Mouse (Mus musculus) mouse embryonic stem cell (cell line): ENCODE measurements around the gene Klhl9.
"Not testable (repeated sequence)": the region's sequence is repeated elsewhere in the genome, so short reads cannot be mapped to it uniquely, and the experiment has no call there.

Experiments used
- in situ Hi-C, 2 experiments: fragments of 300-500 bp; cut with MboI; formaldehyde crosslinking; loops; 1 replicate in 1 of 2; 3 replicates in 1 of 2; pipeline ENCODE4 v1.14.3; 2019 to 2020; ENCODE audit warnings: low sequenced_read_pairs in 2 of 2, low pct_unique_long_range_greater_than_20kb in 1 of 2, mixed read lengths in 1 of 2; ENCODE audit not compliant: unreplicated experiment in 1 of 2

The Klhl9 gene

DNA sequence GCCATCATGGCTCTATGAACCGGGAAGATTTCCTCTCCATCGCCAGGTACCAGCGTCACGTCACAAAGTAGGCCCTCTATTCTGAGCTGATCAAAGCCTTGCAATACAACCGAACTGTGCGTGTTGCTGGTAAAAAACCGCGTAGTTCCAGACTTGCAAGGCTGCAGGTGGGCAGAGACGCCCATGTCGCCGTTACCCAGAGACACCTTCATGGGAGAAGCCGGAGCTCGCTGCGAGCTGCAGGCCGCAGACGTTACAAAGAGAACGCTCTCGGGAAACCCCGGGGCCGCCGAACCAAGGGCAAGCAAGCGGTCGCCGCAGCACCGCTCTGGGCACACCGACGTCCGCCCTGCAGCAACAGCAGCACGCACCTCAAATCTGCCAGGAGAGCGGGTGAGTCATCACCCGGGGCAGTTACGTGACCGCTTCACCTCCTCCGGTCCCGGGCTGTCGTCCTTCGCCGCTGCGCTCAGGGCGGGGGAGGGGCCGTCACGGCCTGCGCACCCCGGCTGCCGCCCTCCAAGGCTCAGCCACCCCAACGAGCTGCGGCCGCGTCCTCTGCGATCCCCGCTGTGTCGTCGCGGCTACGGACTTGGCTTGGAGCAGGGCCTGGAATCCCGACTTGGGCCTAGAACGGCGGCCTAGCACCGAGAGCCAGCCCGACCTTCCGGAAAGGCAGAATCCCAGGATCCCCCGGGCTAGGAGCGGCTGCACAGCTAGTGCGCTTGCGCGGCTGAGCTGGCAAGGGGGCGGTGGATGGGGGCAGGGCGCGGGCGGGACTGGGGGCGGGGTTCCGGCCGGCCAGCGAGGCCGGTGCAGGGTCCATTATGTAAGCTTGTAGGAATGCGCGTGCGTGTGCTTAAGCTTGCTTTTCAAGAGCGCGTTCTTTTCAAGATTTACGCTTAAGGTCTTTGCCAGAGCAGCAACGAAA lies at the start of gene Klhl9, which contains the start of gene Gm26566:
Gene Klhl9 (minus strand): TSS at position 675 of the 931 bp plus-strand sequence.
Gene Gm26566 (plus strand): TSS at position 15 of the 931 bp plus-strand sequence.
- in situ Hi-C loops = no loop called here

DNA sequence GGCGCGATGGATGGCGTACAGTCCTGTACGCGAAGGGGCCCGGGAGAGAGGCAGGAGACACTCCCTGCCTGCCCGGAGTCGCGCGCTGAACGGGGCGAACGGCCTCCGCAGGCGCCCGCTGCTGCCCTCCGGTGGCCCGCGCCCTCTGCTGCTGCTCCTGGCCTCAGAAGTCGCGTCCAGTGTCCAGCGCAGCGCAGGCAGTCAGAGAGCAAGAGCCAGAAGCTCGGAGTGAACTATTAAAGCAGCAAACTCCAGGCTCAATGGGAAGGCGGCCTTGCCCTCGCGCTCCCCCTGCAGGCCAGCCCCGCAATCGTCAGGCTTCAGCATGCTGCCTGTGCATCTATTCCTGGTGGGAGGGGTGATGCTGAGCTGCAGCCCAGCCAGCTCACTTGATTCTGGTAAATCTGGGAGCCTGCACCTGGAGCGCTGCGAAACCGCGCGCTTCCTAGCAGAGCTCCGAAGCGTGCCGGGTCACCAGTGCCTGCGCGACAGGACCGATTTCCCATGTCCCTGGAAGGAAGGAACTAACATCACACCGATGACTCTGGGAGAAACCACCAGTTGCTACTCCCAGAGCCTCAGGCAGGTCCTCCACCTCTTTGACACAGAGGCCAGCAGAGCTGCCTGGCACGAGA lies 41.2 kb upstream of the Klhl9 start:
- in situ Hi-C loops = not testable (repeated sequence)

DNA sequence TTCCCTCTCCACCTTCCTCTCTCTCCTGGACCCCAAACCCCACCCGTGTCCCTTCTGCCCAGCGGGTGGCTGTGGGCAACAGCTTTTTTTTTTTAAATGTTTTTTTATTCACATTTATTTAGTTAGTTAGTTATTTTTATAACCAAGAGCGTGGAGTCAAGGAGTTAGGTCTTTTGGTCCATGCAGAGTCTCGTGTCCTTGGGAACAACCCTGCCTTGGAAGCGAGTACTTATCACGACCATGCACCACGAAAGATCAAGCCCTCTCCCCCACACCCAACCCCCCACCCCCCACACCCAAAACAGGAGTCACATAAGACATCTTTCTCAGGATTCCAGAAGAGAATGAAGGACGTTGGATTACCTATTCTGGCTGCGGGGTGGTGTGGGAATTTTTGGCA lies 40.1 kb upstream of the Klhl9 start:
- in situ Hi-C loops = not testable (repeated sequence)

DNA sequence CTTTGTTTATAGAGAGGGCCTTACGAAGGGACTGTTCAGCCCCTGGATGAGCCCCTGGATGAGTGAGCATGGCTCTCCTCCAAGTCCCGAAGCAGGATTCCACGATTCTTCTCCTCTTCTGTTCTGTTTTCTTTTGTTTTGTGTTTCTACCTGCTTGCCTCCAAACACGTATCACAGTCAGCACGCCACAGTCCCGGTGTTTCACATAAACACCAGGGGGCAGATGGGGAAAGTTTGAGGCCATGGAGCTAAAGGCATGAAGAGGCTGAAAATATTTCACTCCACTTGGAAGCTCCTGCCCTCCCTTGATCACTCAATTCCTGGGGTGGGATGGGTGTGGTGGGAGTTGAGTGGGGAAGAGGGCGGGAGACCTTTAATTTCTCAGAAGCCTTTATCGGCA lies 39.5 kb upstream of the Klhl9 start:
- in situ Hi-C loops = not testable (repeated sequence)

DNA sequence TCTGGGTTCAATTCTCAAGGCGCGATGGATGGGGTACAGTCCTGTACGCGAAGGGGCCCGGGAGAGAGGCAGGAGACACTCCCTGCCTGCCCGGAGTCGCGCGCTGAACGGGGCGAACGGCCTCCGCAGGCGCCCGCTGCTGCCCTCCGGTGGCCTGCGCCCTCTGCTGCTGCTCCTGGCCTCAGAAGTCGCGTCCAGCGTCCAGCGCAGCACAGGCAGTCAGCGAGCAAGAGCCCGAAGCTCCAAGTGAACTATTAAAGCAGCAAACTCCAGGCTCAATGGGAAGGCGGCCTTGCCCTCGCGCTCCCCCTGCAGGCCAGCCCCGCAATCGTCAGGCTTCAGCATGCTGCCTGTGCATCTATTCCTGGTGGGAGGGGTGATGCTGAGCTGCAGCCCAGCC lies 38.2 kb upstream of the Klhl9 start:
- in situ Hi-C loops = not testable (repeated sequence)

DNA sequence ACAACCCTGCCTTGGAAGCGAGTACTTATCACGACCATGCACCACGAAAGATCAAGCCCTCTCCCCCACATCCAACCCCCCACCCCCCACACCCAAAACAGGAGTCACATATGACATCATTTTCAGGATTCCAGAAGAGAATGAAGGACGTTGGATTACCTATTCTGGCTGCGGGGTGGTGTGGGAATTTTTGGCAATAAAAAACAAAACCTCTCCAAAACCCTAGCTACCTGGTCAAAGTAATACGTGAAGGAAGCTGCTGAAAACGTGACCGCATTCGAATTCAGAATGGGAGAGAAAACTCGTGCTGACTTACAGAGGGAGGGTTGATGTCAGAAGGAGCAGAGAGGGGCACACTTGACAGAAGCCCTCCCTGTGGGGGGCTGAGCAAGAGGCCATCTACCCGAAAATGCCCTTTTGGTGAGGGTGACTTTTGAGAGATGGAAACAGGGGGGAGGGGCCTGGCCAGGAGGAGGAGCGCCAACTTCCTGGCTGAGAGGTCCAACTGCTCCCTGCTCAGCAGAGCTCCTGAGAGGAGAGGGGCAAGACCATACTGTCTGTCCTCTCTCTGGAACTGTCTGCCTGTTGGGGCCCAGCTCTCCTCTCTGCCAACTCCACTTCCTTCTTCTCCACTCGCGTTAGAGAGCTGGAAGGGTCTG lies 37.5 kb upstream of the Klhl9 start, which contains the start of gene Gm13283:
Gene Gm13283 (plus strand): TSS at position 510 of the 659 bp plus-strand sequence.
- in situ Hi-C loops = not testable (repeated sequence)

DNA sequence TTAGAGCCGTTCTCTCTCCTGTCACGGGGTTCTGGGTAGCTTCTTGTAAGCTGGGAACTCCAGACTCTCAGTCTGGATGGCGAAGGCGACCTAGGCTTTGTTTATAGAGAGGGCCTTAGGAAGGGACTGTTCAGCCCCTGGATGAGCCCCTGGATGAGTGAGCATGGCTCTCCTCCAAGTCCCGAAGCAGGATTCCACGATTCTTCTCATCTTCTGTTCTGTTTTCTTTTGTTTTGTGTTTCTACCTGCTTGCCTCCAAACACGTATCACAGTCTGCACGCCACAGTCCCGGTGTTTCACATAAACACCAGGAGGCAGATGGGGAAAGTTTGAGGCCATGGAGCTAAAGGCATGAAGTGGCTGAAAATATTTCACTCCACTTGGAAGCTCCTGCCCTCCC lies 36.5 kb upstream of the Klhl9 start:
- in situ Hi-C loops = not testable (repeated sequence)

DNA sequence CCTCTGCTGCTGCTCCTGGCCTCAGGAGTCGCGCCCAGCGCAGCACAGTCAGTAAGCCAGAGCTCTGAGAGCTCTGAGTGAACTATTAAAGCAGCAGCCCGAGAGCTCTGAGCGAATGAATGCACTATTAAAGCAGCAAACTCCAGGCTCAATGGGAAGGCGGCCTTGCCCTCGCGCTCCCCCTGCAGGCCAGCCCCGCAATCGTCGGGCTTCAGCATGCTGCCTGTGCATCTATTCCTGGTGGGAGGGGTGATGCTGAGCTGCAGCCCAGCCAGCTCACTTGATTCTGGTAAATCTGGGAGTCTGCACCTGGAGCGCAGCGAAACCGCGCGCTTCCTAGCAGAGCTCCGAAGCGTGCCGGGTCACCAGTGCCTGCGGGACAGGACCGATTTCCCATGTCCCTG lies 35.4 kb upstream of the Klhl9 start:
- in situ Hi-C loops = not testable (repeated sequence)

DNA sequence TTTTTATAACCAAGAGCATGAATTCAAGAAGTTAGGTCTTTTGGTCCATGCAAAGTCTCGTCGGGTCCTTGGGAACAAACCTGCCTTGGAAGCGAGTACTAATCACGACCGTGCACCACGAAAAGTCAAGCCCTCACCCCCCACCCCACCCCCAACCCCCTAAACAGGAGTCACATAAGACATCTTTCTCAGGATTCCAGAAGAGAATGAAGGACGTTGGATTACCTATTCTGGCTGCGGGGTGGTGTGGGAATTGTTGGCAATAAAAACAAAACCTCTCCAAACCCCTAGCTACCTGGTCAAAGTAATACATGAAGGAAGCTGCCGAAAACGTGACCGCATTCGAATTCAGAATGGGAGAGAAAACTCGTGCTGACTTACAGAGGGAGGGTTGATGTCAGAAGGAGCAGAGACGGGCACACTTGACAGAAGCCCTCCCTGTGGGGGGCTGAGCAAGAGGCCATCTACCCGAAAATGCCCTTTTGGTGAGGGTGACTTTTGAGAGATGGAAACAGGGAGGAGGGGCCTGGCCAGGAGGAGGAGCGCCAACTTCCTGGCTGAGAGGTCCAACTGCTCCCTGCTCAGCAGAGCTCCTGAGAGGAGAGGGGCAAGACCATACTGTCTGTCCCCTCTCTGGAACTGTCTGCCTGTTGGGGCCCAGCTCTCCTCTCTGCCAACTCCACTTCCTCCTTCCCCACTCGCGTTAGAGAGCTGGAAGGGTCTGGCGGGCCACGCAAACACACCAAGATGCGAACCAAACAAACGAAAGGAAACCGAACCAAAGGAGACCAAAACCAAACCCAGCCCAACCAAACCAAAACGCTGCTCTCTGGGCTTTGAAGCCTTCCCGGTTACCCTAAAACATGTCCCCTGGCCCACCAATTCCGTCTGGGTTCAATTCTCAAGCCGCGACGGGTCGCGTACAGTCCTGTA lies 34.6 kb upstream of the Klhl9 start:
- in situ Hi-C loops = not testable (repeated sequence)

DNA sequence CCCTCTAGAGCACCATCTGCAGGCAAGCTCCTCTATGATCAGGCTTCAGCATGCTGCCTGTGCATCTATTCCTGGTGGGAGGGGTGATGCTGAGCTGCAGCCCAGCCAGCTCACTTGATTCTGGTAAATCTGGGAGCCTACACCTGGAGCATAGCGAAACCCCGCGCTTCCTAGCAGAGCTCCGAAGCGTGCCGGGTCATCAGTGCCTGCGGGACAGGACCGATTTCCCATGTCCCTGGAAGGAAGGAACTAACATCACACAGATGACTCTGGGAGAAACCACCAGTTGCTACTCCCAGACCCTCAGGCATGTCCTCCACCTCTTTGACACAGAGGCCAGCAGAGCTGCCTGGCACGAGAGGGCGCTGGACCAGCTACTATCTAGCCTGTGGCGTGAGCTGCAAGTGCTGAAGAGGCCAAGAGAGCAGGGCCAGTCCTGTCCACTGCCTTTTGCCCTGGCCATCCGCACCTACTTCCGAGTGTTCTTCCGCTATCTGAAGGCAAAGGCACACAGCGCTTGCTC lies 32.6 kb upstream of the Klhl9 start, which contains the start of gene Gm13271:
Gene Gm13271 (plus strand): TSS at position 51 of the 523 bp plus-strand sequence.
- in situ Hi-C loops = not testable (repeated sequence)

DNA sequence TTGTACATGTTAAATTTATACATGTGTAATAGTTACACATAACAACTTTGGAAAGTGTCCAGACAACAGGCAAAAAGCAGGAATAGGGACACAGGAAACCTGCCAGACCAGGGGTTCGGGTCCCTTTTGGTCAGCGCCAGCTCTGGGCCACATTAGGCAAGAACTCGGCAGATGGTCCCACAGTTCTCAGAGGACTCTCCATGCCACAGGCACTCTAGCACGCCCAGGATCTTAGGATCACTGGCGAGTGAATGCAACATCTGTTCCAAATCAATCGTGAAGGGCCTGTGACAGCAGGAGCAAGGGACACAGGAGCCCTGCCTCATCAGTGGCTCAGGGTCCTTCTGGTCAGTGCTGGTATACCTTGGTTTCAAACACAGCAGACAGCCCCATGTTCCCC lies 27.7 kb upstream of the Klhl9 start:
- in situ Hi-C loops = no loop called here

DNA sequence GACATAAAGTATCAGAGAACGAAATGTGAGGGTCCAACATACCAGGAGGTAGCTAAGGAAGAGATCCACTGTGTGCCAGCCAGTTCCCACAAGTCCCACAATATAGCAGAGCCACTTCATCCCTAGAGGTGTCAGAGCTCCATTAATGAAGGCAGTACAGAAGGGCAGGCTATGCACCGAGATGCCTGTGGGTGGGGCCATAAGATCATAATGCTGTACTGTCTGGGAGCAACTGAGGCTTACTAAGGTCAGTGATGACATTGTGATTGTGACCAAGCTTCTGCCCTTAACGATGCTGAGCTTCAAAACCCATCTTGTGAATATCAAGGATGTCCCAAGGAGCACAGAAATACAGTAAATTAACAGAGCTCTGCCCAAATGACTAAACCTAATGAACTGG lies 21.9 kb upstream of the Klhl9 start:
- in situ Hi-C loops = no loop called here

DNA sequence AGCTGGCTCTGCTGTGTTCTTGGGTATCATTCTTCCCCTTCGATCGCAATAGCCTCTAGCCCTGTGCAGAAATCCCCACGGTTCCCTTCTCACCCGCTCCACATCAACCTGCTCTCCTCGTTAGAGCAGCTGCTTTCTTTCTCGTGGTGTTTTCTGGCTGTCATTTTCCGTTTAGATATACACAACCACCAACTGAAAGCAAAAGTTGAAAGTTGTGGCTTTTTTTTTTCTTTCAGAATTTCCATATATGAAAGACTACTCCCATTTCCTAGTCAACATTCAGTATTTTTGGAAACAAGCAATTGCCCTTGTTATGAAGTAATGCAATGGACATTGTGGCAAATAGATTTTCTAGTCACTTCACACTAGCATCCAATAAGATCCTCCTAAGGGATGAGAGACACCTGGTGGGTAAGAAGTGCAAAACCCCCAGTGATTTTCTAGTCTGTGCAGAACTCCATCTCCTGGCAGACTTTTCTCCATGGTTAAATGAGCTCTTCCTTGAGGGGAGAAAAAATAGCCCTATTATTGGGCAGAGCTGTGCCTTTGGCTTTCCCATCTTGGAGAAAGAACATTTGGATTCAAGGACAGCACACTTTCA lies 20.6 kb upstream of the Klhl9 start:
- in situ Hi-C loops = no loop called here

DNA sequence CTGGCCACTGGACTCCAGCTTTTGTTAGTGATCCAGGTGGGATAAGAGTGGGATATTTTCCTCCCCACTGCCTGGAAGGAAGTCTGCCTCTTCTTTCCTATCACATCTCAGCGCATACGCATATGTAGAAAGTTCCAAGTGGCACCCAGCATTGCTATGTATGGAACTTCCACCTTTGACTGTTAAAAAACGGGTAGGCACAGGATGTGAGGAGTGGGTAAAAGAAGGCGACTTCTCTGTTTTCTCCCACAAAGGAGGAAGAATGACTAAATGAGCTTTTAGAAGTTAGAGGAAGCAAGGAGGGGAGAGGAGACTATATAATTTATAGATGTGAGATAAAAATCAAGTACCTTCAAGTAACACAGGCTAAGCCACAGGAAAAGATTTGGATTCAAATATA lies 19.2 kb upstream of the Klhl9 start:
- in situ Hi-C loops = no loop called here

DNA sequence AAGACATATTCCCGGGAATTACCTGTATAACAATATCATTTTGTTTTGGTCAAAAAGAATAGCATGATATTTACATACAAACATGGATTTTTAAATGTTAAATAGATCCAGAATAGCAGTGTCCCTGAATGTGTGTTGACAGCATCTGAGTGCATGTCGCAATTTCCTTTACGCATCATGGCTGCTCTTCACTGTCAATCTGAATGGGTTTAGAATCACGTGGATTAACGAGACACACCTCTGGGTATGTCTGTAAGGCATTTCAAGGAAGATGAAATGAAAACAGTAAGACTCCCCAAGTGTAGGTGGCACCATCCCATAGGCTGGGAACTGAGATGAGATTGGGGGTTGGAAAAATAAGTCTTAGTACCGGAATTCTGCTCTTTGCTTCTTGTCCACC lies 16.8 kb upstream of the Klhl9 start:
- in situ Hi-C loops = no loop called here

DNA sequence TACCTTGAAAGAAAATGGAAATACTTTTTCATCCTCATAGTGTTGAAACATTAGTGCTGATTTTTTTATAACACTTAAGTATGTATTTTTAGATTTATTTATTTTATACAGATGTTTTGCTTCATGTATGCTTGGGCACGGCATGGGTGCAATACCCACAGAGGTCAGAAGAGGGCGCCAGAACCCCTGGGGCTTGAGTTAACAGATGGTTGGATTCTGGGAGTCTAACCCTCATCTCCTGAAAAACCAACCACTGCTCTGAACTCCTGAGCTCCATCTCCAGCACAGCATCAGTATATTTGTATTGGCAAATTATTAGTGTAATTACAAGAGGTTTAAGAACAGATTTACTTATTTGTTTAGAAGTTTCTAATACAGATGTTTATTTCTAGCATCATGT lies 16.2 kb upstream of the Klhl9 start:
- in situ Hi-C loops = no loop called here

DNA sequence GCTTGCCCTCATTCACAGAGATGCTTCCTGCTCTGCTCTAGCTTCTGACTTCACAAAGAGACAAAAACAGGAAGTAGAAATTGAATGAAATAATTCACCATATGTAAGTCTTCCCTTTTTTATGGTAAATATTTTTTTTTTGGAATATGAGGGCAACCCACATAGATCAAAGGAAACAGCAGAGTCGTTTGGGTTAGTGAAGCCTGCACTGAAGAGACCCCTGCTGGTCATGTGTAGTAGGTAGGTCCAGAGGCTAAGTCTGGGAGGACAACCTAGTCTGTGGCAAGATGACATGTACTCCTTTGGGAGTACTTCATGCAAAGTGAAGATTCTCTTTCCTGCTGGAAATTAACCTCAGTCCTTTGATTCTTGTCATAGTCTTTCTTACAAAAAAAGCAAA lies 5.1 kb upstream of the Klhl9 start:
- in situ Hi-C loops = no loop called here

DNA sequence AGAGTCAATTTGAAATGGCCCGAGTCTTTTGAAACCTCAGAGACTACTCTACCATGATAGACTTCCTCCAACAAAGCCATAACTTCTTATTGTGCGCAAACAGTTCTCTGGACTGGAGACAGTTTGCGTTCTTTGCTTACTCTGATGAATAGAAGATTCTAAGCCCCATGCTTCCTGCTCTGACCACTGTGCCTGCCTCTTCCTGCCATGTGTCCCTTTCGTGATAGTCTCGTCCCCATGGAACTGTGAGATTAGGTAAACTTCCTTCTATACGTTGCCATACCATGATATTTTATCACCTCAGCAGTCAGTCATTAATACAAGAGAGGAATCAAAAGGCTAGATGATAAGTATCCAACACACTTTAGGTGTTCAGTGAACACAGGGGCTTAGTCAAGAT lies 4.5 kb upstream of the Klhl9 start:
- in situ Hi-C loops = no loop called here
